Mouse (Mus musculus) kidney, adult 18-20 months (tissue): ENCODE measurements around the gene Alox12e.
A peak's percentile ranks its signal among the peaks of the same experiment; 100 is the strongest.
"Not testable (repeated sequence)": the region's sequence is repeated elsewhere in the genome, so short reads cannot be mapped to it uniquely, and the experiment has no call there.

Source experiments
- DNase-seq: peaks from one replicate; pipeline ENCODE4 v3.0.0; 2021

The Alox12e gene

GRCm38 (mm10) chr11:70322528-70322927 is at the start of gene Alox12e:
Alox12e (minus strand) TSS chr11:70322628.
- DNase-seq, result no peak

GRCm38 (mm10) chr11:70368626-70369025 is 46.2 kb upstream of the Alox12e start:
- DNase-seq, result not testable (repeated sequence)

GRCm38 (mm10) chr11:70367701-70368100 is 45.3 kb upstream of the Alox12e start:
- not testable (repeated sequence) for DNase-seq

DNA sequence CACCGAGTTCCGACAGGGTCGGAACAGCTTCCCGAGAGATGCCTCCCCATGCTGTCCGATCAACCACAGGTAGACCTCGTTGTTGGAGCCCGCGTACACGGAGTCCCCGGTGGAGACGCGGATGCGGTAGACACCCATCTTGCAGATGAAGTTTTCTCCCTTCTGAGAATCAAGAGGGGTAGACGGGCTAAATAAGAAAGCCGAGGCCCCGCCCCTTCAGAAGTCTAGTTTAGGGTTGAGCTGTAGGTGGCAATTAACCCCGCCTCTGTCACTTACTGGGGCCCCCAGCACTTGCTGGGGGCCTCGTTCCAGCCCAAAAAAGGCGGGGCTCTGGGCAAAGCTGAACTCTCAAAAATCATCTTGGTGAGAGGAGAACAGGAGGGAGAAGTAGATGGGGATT is 29.4 kb upstream of the Alox12e start, which contains the start of gene Alox15:
Gene Alox15, minus strand, starts transcription at position 164 of the 400 bp plus-strand sequence.
- DNase-seq, result no peak

- DNase-seq, result no peak
These were observed 26.2 kb upstream of the Alox12e start for GRCm38 (mm10) chr11:70348630-70349029.

GRCm38 (mm10) chr11:70347861-70348260 is 25.4 kb upstream of the Alox12e start:
- DNase-seq, result no peak

DNA sequence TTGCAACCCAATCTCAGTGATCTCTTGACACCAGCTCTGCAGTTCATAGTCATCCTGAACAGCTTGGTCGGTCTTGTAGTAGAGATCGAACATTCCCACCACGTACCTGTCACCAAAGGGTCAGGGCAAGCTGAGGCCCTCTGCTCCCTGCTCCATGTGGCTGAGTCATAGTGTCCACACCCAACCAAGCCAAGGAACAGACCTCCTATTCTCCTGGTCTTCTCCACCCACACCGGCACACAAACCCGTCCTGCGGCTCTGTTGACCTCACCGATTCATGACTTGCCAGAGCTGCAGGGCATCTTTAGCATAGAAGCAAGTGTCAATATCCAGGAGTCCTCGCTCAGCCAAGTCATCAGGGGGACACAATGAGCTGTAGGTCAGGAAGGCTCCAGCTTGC is 23.1 kb upstream of the Alox12e start:
- no peak for DNase-seq

- DNase-seq, result no peak
These were observed 22.6 kb upstream of the Alox12e start for GRCm38 (mm10) chr11:70345061-70345460.

- no peak for DNase-seq
These were observed 17.1 kb upstream of the Alox12e start for GRCm38 (mm10) chr11:70339481-70339880.

GRCm38 (mm10) chr11:70334477-70334876 is 12.0 kb upstream of the Alox12e start:
- peak; percentile 68 for DNase-seq

- no peak for DNase-seq
These were observed 2.3 kb upstream of the Alox12e start for GRCm38 (mm10) chr11:70324726-70325125.

DNA sequence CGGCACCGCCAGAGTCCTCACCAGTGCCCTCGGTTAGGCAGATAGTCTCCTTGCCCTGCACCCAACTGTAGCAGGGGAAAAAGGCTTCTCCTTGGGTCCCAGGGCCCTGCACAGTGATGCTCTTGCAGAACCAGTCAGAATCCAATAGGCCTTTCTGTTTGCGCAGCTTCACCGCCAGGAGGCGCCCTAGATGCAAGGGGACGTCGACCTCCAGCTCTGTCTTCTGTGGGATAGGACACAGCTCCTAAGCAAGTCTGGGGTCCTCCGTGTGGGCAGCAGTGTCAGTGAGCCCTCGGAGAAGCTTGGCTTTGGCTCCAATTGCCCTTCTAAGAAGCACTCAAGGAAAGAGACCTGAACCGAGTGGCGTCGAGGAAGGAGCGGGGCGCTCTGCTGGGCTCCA is 764 bp downstream of the Alox12e start:
- peak; percentile 51 for DNase-seq

- DNase-seq, result no peak
These were observed 2.8 kb downstream of the Alox12e start for GRCm38 (mm10) chr11:70319614-70320013.

GRCm38 (mm10) chr11:70313833-70314232 is 8.6 kb downstream of the Alox12e start:
- peak; percentile 19 for DNase-seq

DNA sequence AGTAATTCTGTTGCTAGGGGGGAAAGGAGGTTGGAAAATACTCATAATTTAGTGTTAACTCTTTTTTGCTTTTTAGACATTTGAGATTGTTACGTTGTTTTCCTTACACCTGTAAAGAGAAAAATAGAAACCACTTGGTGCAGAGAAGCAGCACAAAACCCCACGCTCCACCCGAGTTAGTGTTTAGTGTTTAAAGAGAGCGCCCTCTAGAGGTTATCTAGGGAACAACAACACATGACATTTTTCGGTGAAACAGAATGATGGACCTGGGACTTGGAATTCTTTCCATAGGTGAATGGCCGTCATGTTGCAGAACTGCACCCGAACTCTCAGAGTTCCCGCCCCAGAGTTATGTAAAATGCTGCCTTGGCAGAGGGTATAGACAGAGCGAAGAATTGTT is 13.1 kb downstream of the Alox12e start:
- peak; percentile 29 for DNase-seq

DNA sequence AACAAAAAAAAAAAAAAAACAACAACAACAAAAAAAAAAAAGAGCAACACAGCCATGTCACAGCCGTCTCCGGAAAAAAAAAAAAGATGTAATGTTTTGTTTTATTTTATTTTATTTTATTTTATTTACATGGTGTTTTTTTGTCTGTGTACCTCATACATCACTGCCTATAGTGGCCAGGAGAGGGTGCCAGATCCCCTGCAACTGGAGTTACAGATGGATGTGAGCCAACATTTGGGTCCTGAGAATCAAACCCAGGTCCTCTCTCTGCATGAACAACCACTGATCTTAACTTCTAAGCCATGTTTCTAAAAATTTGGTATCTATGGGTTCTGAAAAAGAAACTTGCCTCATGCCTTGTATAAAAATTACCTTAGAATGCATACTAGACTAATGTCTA is 14.1 kb downstream of the Alox12e start:
- no peak for DNase-seq

- DNase-seq, result peak; percentile 30
These were observed 16.3 kb downstream of the Alox12e start for GRCm38 (mm10) chr11:70306159-70306558.

DNA sequence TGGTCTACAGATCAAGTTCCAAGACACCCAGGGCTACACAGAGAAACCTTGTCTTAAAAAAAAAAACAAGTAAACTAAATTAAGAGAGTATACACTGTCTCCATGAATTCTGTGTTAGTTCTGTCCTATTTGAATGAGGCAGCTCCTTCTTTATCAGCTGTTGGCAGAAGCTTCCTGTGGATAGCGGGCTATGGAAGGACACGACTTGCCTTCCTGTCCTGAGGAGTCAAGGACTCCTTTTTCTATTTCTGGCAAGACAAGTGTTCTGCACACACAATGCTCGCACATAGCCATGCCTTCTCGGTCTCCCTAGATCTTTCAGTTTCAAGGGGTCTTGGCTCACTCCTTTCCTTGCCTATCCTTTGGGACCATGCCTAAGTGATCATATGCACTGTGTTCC is 20.1 kb downstream of the Alox12e start:
- DNase-seq, result no peak

GRCm38 (mm10) chr11:70297836-70298454 is 24.5 kb downstream of the Alox12e start:
- no peak for DNase-seq

DNA sequence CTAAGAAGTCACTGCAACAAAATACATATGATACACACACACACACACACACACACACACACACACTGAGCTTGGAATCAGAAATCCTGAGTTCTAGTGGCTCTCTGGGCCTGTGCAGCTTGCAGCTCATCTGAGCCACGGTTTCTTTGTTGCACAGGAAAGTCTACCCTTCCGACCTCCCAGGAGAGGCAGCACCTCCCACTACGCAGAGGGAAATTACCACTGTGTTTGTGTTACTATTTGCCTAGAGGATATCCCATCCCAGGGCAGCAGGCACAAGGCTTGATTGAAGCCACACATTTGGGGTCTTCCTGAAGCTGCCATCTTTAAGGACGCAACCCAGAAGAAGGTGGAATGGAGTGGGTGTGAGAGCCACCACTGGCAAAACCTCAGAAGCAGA is 25.0 kb downstream of the Alox12e start:
- DNase-seq, result no peak

DNA sequence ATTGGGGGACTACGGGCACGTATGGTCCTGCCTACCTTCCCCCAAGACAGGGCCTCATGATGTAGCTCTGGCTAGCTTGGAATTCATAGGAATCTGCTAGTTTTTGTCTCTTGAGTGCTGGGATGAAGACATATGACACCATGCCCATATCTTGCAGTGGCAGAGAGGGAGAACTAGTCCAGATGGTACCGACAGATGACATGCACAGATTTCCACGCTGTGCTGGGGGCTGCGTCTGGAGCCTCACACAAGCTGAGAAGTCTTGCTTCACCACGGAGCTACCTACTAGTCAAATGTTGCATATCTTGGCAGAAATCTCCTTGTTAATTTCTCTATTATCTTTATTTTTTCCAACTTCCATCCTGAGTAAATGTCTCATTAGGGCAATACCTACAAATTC is 28.5 kb downstream of the Alox12e start:
- no peak for DNase-seq

GRCm38 (mm10) chr11:70291235-70291634 is 31.2 kb downstream of the Alox12e start:
- no peak for DNase-seq

- DNase-seq, result peak; percentile 22
These were observed 33.2 kb downstream of the Alox12e start for GRCm38 (mm10) chr11:70289236-70289635.

DNA sequence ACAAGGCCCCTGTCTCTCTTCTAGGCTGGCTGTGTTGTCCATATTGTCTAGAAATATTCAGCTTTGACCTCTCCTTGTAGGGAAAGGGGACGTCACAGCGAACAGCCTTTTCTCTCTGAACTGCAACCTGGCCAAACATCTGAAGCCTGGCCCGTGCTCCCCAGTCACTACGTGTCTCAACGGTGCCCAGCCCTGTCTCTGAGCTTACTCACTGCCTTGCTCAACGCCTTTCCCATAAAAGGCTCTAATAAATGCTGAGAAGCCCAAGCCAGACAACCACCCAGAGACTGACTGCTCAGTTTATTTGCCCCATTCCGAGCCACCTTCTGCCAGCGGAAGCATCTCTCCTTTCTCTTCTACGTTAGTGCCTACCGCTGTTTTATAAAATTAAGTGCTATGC is 34.3 kb downstream of the Alox12e start:
- DNase-seq, result no peak

DNA sequence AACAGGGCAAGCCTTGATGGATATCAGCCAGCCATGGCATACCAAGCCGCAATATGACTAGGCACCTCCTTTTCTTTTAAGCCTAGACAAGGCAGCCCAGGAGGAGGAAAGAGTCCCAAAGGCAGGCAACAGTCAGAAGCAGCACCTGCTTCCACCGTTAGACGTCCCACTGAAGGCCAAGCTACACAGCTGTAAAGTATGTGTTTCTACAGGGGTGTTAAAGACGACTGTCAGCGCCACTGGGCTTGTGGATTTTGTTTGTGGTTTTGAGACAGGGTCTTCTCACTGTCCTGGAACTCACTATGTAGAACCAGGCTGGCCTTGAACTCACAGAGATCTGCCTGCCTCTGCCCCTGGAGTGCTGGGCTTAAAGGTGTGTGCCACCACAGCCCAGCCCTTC is 36.7 kb downstream of the Alox12e start:
- no peak for DNase-seq
